Mouse (Mus musculus): ENCODE data around the gene Ndp. TPM values are rescaled to one million over a fixed set of nuclear protein-coding genes. Genes with fewer than 3 reads are reported as not detected.

Gene Ndp
- total RNA-seq (2022) = 10 to 100 TPM in 1 of 4 experiments, 1 to 10 TPM in 3; 7.1 to 11.5 (median 9.5) TPM

DNA sequence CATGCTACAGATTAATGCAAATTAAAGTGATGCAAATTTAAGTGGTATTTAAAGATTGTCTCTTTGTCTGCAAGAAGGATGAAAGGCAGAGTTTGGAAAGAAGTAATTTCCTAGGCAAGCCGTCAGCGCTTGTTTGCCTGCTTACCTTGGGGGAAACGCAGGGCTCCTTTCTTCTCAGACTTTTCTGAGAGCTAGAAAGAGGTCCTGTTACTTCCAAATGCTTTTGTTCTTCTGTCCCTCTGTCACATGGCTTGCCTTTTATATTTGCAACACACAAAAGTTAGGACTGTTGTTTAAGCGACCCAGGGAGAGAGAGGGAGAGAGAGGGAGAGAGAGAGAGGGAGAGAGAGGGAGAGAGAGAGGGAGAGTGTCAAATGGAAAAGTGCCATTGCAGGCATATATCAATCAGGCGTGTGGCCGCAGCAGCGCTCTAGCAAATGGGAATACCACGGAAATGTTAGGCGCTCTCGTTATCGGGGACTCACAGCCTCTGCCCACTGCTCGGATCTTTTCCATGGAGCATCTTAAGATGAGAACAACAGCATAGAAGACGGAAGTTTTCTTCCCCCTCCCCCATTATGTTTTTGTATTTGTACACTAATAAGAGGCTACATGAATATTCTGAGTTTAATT lies at the start of gene Ndp:
Gene Ndp, minus strand, starts transcription at position 534 of the 633 bp plus-strand sequence.
- no peak for DNase-seq (ENCODE audit: low spot score in 2 of 2)

DNA sequence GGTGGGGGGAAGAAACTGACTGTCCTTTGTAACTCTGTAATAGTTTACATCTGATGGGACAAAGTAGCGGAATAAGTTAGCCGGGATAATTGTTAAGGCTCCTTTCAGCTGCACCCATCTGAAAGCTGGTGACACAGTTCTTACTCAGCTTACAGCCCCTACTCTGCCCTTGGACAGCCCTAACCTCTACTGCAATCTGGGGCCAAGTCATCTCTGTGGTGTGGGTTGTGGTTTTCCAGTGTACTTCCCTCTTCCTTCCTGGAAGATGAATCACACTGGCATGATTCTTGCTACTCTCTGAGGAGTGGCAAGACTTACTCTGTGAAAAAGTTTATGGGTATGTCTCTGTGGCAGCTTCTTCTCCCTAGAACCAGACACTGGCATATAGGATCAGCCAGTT lies 43.2 kb upstream of the Ndp start:
- no peak for DNase-seq (ENCODE audit: low spot score in 2 of 2)

DNA sequence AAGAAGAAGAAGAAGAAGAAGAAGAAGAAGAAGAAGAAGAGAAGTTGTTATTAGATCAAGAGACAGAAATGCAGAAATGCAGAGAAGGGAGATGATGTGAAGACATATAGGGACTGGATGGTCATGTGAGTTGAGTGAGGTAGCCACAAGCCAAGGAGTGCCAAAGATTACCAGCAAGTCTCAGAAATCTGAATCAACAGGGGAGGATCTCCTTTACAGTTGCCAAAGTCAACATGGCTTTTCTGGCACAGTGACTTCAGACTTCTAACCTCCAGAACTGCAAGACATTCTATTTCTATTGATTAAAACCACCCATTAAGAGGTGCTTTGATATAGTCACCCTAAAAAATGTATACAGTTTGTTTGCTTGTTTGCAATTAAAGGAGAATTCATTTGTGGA lies 6.4 kb upstream of the Ndp start:
- no peak for DNase-seq (ENCODE audit: low spot score in 2 of 2)

DNA sequence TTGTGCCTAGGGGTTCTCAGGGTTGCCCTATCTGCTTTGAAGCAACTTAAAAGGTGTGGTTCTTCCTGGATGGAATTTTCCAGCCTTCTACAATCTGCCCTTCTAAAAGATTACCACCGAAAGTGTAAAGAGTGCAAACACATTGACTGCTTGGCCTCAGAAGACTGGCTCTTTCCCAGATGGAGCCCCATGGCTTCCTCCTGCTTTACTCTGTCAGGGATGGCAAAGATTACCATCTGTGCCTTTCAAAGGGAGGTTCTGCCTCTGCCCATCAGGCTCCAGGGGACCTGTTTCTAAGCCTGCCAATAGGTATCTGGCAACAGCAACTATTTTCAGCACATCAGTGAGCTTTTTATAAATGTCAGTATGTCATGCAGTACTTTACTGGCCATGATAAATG lies 1.5 kb upstream of the Ndp start:
- DNase-seq (ENCODE audit: low spot score in 2 of 2) = no peak

DNA sequence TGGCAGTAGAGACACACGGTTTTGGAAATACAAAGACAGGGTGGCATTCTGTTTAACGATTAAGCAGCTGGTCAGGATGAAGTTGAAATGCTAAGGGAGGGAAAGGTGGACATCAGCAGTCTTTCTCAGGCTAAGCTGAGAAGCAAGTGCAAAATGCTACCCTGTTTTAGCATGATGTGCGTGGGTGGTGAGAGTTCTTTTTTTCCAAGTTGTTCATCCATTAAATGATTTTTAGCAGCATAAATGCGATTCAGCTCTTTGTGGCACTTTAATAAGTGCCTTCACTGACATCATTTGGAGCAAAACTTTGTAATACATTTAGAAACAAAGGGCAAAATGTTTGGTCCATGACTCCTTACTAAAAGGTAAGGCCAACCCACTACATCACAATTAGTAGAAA lies 337 bp upstream of the Ndp start:
- DNase-seq (ENCODE audit: low spot score in 2 of 2) = peak in 1 of 2 experiments; percentile 14

DNA sequence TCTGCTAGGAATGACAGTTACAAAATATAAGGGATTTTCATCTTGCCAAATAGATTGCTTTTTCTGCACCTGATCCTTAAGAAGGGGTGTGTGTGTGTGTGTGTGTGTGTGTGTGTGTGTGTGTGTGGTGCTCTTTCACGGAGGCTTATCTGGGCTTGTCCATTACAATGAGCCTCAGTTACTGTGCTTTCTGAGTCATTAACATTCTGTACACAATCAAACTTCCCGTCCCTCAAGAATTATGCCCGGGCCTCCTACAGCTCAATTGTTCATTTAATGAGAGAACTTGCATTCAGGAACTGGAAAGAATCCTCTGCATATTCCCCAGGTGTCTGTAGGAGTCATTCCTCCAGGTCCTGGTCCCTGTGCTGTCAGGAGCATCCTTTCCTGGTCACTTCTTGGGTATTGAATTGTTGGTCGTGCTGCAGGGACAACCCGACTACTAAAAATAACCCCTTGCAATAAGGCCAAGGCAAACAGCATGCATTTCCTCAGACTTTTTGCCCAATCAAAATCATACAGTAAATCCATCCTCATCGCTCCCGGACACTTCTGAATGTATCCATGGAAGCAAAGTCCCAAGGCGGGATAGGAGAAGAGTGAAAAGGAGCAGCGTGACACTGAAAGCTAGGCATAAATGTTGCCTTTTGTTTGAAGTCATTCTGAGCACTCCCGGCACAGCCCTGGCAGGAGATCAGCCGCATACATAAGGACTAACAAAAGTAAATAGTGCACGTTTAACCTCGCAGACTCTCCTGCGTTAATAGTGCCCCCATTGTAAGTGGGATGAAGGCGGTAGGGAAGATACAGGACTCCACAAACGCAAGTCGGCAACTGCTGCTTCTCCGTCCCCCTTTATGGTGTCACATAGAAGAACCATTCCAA lies 1.1 kb downstream of the Ndp start:
- DNase-seq (ENCODE audit: low spot score in 2 of 2) = no peak

DNA sequence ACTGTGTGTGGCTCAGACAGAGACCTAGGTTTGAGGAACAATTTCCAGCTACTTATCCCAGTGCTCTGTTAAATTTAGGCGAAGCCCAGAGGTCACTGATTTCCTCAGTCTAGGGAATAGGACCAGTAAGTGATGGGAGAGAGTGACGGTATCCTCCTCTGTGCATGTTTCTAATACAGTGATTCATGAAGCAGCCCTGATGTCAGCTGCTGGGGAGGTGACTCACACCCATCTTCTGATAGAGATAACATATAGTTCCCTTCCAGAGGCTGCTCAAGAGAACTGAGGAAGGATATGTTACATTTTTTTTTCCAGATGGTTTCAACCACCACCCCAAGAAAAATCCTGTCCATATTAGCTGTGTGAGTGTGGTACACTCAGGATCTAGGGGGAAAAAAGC lies 2.9 kb downstream of the Ndp start:
- no peak for DNase-seq (ENCODE audit: low spot score in 2 of 2)

DNA sequence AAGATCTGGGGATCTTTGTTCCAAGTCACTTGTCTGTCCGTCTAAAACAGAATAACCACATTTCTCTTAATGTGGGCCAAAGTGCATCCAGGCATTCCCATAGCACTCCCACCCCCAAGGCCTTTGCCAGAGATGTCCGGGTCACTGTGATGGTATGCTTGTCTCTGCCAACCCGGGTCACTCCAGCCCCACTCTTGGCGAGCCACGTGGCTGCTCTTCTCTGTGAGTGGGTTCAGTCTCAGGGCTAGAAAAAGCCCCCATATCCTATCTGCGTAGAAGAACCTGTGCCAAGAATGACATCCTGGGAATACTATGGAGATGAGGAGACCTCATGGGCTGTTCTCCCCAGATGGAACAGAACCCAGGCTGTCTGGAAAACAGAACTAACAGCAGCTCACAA lies 4.0 kb downstream of the Ndp start:
- DNase-seq (ENCODE audit: low spot score in 2 of 2) = no peak

DNA sequence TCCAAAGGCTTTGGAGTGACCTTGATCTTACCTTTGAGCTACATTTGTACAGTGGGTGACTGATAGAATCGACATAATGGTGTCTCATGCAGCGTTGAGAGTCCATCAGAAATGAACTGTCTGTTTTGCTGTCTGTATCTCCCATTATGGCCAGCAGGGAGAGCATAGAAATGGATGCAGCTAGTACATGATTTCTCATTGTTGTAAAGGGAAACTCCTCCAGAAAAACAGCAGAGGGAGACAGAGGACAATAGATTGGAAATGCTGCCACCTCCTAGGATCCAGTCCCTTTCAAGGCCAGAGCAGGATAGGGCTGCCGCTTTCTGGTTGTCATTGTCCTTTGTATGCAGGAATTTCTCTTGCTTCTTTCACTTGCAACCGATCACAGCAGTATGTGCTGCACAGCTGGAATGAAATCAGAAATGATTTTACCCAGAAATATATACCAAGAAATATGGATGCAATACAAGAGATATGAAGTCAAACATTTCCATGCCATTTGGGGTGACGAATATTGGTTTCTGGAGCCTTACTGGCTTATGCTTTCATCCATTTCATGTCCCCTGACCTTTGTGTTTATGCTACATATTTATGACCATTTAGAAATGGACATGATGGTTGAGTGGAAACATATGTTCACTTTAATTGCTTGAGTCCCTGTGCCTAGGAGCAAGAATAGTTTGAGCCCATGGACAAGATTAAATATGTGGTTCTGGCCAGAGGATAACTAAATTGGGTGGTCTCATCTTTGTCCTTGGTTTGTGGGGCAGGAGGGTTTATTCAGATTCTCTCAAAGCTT lies 17.0 kb downstream of the Ndp start:
- peak in 1 of 2 experiments; percentile 31 for DNase-seq (ENCODE audit: low spot score in 2 of 2)

DNA sequence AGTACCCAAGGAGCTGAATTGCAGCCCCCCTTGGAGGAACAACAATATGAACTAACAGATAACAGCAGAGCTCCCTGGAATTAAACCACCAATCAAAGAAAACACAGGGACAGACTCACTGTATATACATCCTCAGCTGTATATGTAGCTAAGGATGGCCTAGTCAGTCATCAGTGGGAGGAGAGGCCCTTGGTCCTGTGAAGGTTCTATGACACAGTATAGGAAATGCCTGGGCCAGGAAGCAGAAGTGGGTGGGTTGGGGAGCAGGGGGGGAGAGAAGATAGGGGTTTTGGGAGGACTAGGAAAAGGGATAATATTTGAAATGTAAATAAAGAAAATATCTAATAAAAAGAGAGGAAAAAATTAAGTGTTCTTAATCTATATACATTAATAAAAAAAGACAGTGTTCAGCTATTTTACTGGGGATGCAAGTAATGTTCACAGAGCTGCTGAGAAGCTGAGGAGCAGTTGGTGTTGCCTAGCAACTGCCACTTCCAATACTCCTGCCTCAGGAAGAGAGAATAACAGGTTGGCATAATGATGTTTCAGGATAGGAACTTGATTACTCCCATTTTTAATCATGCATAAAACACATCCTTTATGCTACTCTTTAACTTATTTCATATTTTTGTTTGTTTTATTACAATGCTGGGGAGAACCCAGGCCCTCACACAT lies 43.8 kb downstream of the Ndp start:
- DNase-seq (ENCODE audit: low spot score in 2 of 2) = peak in 1 of 2 experiments; percentile 4

DNA sequence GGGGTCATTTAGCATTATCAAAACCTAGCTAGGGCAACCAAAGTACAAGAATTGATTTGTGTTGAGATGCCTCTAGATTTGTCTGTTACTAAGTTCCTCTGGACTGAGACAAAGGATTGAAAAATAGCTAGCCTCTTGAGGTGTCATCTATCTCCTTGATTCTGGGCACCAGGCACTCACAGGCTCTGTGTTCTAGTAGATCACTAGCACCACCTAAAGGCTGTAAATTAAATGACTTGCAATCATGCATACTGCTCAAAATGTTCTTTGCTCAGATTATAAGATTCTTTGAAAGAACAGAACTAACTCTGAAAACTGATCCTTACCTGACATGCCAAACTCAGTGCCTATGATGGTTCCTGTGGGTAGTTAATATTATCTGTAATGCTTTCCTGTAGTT lies 51.3 kb downstream of the Ndp start:
- no peak for DNase-seq (ENCODE audit: low spot score in 2 of 2)

DNA sequence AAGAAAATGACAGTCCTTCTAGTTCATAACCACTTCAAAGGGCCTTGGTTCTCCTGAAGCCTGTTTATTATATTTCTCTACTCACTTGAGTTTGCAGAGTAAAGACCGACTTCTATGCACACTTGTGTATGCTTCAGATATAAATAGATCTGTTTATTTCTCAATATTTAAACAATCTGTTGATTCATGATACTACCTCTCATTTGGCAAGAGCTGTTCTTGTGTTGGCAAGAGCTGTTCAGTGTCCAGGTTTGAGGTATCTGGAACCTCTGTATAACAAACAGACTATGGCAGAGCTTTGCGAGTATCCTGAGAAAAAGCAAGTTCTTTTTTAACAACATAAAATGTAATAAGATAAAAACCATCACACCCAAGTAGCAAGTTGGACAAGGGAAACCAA lies 65.5 kb downstream of the Ndp start:
- no peak for DNase-seq (ENCODE audit: low spot score in 2 of 2)

DNA sequence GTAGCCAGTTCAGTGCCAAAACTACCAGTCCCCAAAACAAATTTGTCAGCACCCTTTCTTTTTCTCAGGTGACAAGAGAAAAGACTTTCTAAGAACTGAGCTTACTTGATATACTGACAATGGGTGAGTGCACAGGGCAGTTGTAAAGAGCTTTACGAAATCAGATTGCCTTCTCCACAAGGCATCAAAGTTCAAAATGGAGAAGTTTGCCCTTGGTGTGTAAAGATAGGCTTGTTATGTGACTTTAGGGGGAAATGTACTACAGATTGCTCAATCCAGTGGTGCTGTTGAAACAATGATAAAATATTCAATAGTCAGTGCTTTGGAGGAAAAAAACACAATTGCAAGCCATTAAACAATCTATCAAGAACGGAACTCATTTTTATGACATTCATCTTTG lies 70.1 kb downstream of the Ndp start:
- DNase-seq (ENCODE audit: low spot score in 2 of 2) = no peak

DNA sequence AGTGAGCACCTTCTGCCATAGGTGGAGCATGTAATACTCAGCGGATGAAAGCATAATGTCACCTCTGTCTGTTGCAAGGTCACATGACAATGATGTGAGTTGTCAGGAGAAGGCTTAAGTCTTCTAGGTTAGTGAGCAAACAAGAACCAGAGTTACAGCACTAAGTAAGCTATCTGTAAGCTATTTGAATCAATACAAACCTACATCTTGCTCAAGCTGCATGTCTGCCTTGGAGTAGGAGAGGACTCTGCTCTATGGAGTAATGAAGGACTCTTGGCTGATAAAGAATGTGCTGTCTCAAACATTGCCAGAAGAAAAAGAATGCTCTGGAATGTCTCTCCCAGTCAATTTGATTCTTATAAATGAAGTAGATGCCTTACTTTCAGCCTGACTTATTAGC lies 74.3 kb downstream of the Ndp start:
- no peak for DNase-seq (ENCODE audit: low spot score in 2 of 2)

DNA sequence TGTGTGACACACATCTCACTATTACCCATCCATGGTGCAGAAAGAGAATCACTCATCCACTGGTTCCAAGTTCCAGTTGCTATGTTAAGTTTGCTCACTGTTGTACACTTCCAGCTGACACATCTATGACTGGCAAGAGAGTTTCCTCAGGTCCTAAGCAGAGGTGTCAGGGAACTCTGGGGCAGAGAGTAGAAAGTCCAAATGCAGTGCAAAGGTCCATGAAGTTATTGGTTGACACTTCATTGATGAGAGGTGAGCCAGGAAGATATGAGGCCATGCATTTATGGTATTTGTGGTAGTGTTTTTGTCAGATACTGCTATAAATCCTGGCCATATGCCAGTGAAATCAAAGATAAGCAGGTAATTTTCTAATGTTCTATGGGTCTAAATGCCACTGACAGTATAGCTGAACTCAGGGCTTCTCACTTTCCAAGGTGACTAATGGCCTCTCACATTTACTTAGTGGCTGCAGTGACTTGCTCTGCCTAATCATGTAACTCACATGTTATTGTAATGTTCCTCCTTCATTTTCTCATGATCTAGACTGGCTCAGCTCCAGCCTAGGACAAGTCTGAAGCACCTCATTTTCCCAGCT lies 75.0 kb downstream of the Ndp start:
- no peak for DNase-seq (ENCODE audit: low spot score in 2 of 2)

Other genes with a start within 250 kb of the Ndp start
- gene Maob, start 94.4 kb downstream of the Ndp start, total RNA-seq (2022) = 10 to 100 TPM; 14.6 to 18.8 (median 16.7) TPM